Mouse (Mus musculus): ENCODE measurements around the gene Sesn2. TPM values are rescaled to one million over a fixed set of nuclear protein-coding genes. Genes with fewer than 3 reads are reported as not detected.

Gene Sesn2
- 3.4 and 3.9 TPM in 2 replicates for total RNA-seq (2014; fragmentation: Nextera tagmentation)
- 2.1 and 2.9 TPM in 2 replicates for total RNA-seq (2017)

- ATAC-seq (replicated peaks; ENCODE audit: poor library complexity, severe bottlenecking) = peak; percentile 80
Measured at GRCm38 (mm10) chr4:132510352-132510798, at the start of gene Sesn2. Gene Sesn2 (minus strand): TSS chr4:132510501.

- peak; percentile 64 for ATAC-seq (replicated peaks; ENCODE audit: poor library complexity, severe bottlenecking)
Measured at GRCm38 (mm10) chr4:132555550-132555949, 45.2 kb upstream of the Sesn2 start.

- peak; percentile 21; the same call in 1 of the 2 replicates for ATAC-seq (replicated peaks; ENCODE audit: poor library complexity, severe bottlenecking)
Measured at GRCm38 (mm10) chr4:132554653-132555052, 44.4 kb upstream of the Sesn2 start.

DNA sequence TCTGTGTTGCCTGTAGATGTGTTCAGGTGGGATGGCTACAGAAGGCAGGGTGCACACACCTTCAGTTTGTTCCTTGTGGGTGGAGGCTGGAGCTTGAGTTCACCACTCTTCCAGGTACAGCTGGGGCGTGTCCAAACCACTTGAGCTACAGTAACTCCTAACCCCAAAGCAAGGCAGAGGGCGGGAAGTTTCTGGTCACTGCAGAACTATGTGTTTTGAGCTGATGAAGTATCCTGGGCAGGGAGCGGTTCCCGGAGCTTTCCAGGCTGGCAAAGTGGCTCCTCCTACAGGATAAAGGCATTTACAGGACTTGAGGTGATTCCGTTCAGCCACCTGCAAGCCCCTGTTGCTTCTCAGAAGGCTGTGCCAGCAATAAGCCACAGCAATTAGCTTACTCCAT lies 43.9 kb upstream of the Sesn2 start:
- no peak for ATAC-seq (replicated peaks; ENCODE audit: poor library complexity, severe bottlenecking)

- peak; percentile 74 for ATAC-seq (replicated peaks; ENCODE audit: poor library complexity, severe bottlenecking)
Measured at GRCm38 (mm10) chr4:132545851-132546250, 35.5 kb upstream of the Sesn2 start.

GRCm38 (mm10) chr4:132542724-132543123 lies 32.4 kb upstream of the Sesn2 start:
- ATAC-seq (replicated peaks; ENCODE audit: poor library complexity, severe bottlenecking) = no peak

DNA sequence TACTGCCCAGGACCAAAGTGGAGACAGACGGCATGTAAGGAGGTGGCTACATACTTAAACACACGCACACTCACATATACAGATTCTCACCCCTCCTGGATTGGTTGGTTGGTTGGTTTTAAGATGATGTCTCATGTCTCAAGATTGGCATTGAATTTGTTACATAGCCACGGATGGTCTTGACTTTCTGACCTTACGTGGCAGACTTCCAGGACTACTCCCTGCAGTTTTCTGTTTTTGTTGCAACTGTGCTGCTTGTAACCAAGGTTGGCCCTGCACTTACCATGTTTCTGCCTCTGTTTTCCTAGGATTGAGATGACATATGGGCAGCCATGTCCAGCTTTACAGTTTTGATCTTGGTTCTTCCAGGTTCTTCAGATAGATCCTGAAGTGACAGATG lies 31.1 kb upstream of the Sesn2 start:
- ATAC-seq (replicated peaks; ENCODE audit: poor library complexity, severe bottlenecking) = no peak

DNA sequence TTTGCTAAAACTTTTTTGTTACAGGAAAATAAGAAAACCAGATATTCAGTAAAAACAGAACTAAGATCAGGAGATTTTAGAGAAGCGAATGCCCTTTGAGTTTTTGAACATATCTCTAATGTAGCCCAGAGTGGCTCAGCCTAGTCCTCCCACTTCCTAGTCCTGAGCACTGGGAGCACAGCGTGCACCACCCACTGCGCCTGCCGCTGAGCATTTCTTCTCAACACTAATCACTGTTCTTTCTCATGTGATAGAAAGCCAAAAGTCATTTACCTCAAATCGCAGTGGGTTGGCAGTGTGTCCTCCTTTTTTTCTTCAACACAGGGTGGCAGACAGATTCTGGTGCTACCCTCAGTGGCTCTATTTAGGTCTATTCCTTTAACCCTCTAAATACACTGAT lies 29.2 kb upstream of the Sesn2 start:
- no peak for ATAC-seq (replicated peaks; ENCODE audit: poor library complexity, severe bottlenecking)

GRCm38 (mm10) chr4:132535406-132536121 lies 25.3 kb upstream of the Sesn2 start, which contains the start of gene Dnajc8:
Gene Dnajc8 (plus strand): TSS chr4:132535550.
- peak; percentile 49 for ATAC-seq (replicated peaks; ENCODE audit: poor library complexity, severe bottlenecking)

DNA sequence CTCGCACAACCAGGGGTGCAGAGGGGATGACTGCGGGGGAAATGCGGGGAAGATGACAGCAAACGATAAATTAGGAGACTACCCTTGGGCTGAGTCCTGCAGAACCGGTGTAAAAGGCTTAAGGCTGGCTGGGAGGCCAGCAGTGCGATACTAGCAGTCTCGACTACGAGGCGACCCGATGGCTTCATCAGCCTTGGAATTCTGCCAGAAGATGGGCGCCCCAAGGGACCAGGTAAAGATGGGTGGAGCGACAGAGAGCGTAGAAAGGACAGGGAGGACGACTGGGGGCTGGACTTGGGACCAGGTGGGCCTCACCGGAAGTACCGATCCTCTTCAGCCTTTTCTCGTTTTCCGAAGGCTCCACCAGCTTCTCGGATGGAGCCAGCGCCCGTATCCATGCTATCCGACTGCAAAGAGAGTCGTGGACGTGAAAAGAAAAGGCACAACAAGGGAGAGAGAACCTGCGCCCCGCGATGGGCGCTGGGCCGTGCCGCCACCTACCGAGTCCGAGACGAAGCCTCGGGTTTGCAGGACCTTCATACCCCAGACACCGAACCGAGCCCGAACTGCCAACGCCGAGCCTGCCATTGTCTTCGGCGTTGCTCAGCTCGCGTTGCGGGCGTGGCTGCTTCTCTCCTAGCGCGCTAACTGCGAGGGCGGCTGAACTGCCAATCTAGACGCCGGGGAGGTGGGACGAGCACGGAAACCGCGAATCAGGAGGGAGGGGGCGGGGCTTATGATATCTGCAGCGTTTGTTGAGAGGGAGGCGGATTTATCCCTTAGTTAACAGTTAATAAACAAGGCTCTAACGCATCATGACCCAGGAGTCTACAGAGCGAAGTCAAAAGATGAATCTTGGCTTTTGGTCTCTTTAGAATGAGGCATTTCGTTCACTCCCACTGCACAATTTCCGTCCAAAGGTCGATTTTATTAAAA lies 22.9 kb upstream of the Sesn2 start, which contains the start of gene Atpif1:
TSS of gene Atpif1 (minus strand) at position 679 of the 936 bp plus-strand sequence.
- peak; percentile 87 for ATAC-seq (replicated peaks; ENCODE audit: poor library complexity, severe bottlenecking)

DNA sequence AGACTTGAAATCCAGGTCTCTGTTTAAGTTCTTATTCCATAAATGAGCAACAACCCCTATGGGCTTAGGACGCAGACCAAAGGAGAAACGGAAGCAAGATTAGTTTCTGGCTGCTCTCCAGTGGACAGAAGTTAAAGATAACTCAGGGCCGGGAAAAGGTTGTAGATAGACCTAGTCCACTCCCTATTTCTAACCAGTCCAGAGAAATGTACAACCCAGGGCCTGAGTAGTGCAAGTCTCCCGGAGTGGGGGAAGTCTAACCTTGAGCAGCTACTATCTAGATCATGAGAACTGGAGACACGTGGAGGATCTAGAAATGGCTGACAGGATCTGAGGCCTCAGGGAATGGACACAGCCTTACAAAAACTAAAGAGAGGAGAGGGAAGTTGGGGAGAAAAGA lies 22.2 kb upstream of the Sesn2 start:
- ATAC-seq (replicated peaks; ENCODE audit: poor library complexity, severe bottlenecking) = no peak

DNA sequence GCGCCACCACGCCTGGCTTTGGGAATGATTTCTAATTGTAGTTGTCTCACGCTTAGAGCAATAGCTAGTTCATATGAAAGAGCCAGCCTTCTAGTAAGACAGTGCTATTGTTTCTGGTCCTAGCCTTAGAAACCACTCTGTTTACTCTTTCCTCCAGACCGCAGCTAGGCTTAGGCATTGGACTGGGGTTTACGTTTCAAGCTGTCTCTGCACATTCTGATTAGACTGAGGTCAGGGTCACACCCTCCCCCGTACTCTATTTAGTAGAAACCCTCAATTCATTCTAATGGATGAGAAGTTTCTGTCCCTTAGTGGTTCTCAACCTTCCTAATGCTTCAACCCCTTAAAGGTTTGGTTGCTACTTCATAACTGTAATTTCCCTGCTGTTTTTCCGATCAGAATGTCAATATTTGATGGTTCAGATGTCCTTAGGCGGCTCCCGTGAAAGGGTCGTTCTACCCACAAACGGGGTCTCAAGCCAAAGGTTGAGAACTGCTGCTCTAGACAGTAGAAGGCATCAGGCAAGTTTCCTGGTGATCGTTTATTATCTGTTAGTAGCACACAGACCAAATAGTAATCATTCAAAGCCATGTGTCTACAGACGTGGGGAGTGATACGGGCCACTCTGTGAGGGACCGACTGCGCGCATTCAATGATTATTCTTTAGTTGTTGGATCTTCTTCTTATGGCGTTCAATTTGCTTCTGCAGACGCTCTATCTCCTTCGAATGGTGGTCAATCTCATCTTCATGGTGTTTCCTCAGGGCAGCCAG lies 19.9 kb upstream of the Sesn2 start:
- ATAC-seq (replicated peaks; ENCODE audit: poor library complexity, severe bottlenecking) = no peak

GRCm38 (mm10) chr4:132529344-132529743 lies 19.0 kb upstream of the Sesn2 start:
- ATAC-seq (replicated peaks; ENCODE audit: poor library complexity, severe bottlenecking) = peak; percentile 44

DNA sequence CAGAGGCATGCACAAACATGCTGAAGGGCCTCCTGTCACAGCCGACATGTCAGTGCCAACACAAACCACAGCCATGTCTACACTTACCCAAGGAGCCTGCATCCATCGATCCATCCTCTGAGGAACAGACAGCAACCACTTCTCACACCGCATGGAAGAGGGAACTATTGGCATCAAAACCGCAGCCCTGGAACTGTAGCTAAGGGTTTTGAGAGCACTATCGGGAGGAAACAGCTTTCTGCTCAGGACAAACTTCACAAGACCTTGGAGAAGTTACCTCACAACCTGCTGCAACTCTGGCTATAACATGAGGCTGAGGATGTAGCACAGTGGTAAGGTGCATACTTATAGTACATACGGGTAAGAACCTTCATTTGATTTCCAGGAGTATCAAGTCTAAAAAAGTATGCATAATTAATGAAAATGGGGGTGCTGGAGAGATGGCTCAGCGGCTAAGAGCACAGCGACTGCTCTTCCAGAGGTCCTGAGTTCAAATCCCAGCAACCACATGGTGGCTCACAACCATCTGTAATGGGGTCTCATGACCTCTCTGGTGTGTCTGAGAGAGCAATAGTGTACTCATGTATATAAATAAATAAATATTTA lies 17.7 kb upstream of the Sesn2 start:
- peak; percentile 80 for ATAC-seq (replicated peaks; ENCODE audit: poor library complexity, severe bottlenecking)

- ATAC-seq (replicated peaks; ENCODE audit: poor library complexity, severe bottlenecking) = peak; percentile 47
Measured at GRCm38 (mm10) chr4:132526678-132527077, 16.4 kb upstream of the Sesn2 start.

DNA sequence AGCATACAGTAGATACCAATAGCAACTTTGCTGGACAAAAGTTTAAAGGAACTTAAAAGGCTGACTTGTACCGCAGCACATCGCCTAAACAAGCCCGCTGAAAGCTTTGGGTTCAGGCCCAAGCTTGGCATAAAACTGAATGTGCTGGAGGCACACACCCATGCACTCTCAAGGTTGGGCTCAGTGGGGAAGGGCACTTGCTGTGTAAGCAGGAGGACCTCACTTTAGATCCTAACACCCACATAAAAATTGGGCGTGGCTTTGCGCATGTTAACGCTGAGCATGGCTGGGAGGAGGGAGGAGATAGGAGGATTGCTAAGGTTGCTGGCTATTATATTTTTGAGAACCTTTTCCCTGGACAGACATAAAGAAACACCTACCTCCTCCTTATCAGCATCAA lies 14.5 kb upstream of the Sesn2 start:
- ATAC-seq (replicated peaks; ENCODE audit: poor library complexity, severe bottlenecking) = no peak

GRCm38 (mm10) chr4:132524321-132524741 lies 14.0 kb upstream of the Sesn2 start:
- ATAC-seq (replicated peaks; ENCODE audit: poor library complexity, severe bottlenecking) = no peak

GRCm38 (mm10) chr4:132519188-132519587 lies 8.9 kb upstream of the Sesn2 start:
- ATAC-seq (replicated peaks; ENCODE audit: poor library complexity, severe bottlenecking) = no peak

DNA sequence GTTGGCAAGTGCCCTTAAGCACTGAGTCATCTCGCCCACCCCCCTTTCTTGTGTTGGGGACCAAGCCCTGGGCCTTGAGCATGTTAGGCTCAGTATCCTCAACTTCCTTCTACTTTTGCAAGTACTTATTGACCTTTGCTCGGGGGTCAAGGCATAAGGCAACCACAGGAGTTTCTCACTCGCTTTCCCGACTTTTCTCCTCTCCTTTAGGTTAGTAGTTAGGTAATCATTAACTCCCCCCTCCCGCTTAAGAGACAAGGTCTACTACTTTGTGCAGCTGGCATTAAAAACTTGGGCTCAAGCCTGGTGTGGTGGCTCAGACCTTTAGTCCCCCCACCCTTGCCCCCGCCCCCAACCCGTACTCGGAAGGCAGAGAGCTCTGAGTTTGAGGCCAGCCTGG lies 7.8 kb upstream of the Sesn2 start:
- no peak for ATAC-seq (replicated peaks; ENCODE audit: poor library complexity, severe bottlenecking)
